Mouse (Mus musculus): ENCODE measurements at regions not wholly inside any gene's neighbourhood (a gene's known extent, or its start where the extent isn't known, plus 50 kb on each side); places are given as distances from the start of the nearest gene placed in this dataset.
A peak's percentile ranks its signal among the peaks of the same experiment; 100 is the strongest.

DNA sequence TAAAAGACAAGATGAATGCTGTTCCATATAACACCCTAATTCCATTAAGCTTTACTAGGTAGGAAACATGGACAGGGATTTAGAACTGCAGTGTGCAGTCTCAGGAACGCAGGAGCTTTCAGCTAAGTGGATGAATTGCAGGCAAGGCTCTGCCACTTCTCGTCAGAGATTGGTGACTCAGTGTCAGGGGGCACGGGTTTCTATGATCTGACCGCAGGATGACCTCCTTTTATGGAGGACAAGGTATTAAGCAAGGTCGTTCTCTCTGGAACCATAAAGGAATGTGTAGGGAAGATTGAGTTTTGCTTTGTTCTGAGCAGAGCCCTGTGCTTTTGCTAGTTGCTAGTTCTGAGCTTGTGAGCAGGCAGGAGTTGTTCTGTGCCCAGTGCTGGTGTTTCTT, 373.7 kb downstream of the Cmpk2 start:
- no peak for ATAC-seq
- no peaks in the 10 kb centered on the region for H3K4me1 ChIP-seq (replicated peaks; ENCODE audit: control insufficient read depth, insufficient read depth, low read length)
- no peaks in the 10 kb centered on the region for H3K27me3 ChIP-seq (replicated peaks; ENCODE audit: control insufficient read depth, insufficient read depth, low read length)
- no peak overlapping the region for H3K4me3 ChIP-seq (replicated peaks; ENCODE audit: low read length)
- H3K36me3 ChIP-seq (ENCODE audit: control insufficient read depth, insufficient read depth): no peaks in the 10 kb centered on the region
- no peak overlapping the region for H3K4me2 ChIP-seq (ENCODE audit: low read length)
- WGBS: 42% methylated on average over 5 of the region's 5 CpGs
- H3K27ac ChIP-seq (ENCODE audit: low read length): no peak overlapping the region
- H3K9me3 ChIP-seq (ENCODE audit: control insufficient read depth, low read length): no peaks in the 10 kb centered on the region
- H3K9ac ChIP-seq (replicated peaks; ENCODE audit: low read depth, low read length): no peak overlapping the region

DNA sequence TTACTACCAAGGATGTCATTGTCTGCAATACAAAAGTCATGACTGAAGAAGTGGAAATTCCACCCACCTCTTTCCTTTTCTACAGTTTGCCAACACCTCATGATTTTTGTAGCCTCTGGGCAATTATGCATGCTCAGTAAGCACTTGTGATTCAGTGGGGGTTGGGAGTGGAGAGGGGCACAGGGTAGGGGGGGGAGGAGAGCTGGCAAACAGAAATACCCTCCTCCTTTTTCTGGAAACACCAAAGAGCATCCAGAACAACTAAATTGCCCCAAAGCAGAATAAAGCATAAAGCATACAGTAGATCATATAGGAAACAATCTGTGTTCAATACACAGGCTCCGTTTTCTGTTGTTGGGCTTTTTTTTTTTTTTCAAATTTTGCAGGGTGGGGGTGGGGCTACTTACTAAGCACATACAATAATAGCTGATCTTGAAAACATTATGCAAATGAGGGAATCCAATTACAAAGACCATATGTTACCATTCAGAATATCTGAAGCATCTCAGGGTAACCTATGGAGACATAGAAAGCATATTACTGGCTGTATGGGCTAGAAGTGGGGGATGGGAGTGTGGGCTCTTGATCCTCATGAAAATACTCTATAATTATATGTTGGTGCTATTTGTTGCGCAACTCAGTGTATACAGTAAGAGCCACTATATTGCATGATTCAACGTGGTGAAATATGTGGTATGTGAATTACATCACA, 352.4 kb downstream of the Cmpk2 start:
- peaks cover 8% of the 10 kb centered on the region for H3K4me1 ChIP-seq (replicated peaks; ENCODE audit: control insufficient read depth, insufficient read depth, low read length)
- peak overlapping the region; percentile 50 for H3K27ac ChIP-seq (ENCODE audit: low read length)
- ATAC-seq: 0 out of 2 replicates have a peak, but pooled peaks have one; percentile 23
- H3K9me3 ChIP-seq (ENCODE audit: control insufficient read depth, low read length): no peaks in the 10 kb centered on the region
- no peaks in the 10 kb centered on the region for H3K36me3 ChIP-seq (ENCODE audit: control insufficient read depth, insufficient read depth)
- H3K4me2 ChIP-seq (ENCODE audit: low read length): no peak overlapping the region
- 31% methylated on average over 3 of the region's 3 CpGs for WGBS
- H3K9ac ChIP-seq (replicated peaks; ENCODE audit: low read depth, low read length): no peak overlapping the region
- no peaks in the 10 kb centered on the region for H3K27me3 ChIP-seq (replicated peaks; ENCODE audit: control insufficient read depth, insufficient read depth, low read length)
- no peak overlapping the region for H3K4me3 ChIP-seq (replicated peaks; ENCODE audit: low read length)

DNA sequence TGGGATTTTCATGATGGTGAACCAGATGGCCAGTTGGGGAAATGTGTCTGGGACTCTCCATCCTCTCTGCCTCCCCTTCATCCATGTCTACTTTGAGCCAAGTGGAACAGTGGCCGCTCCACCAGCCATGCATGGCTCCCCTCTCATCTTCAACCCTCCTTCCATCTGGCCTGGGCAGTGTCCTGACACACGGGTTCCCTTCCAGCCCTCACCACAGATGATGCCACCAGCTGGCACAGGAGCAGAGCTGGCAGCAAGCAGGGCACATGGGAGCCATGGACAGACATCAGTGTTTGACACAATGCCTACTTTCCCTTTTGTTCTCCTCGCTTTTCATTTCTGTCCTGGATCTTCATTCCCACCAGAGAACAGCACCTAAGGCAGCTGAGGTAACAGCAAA, 348.9 kb downstream of the Cmpk2 start:
- Histone ChIP-seq H3K4me1 (replicated peaks; ENCODE audit: control insufficient read depth, insufficient read depth, low read length) (peaks cover 8% of the 10 kb centered on the region), H3K9me3 (ENCODE audit: control insufficient read depth, low read length) (no peaks in the 10 kb centered on the region), H3K4me3 (replicated peaks; ENCODE audit: low read length) (no peak overlapping the region), H3K27ac (ENCODE audit: low read length) (no peak overlapping the region), H3K36me3 (ENCODE audit: control insufficient read depth, insufficient read depth) (no peaks in the 10 kb centered on the region), H3K27me3 (replicated peaks; ENCODE audit: control insufficient read depth, insufficient read depth, low read length) (no peaks in the 10 kb centered on the region), H3K9ac (replicated peaks; ENCODE audit: low read depth, low read length) (no peak overlapping the region), H3K4me2 (ENCODE audit: low read length) (no peak overlapping the region)
- ATAC-seq: no peak
- WGBS: 72% methylated on average over 3 of the region's 3 CpGs

DNA sequence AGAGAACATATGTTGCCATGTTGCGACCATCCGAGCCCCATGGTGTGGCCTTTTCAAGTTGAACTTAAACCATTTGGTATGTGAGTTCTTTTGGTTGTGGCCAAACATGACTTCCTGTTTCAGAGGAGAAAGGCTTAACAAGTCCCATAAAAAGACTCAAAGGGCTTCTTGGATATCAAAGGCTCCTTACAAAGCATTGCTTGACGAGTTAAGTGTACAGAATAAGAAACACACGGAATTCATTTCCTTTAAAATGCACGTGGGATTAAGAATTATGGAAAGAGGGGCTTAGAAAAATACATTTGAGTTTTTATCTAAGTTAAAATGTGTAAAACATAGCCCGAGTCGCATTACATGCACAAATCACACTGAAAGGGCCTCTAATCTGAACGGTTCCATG, 346.8 kb downstream of the Cmpk2 start:
- Histone ChIP-seq H3K4me1 (replicated peaks; ENCODE audit: control insufficient read depth, insufficient read depth, low read length) (no peaks in the 10 kb centered on the region; the same call in 1 of the 2 replicates), H3K4me3 (replicated peaks; ENCODE audit: low read length) (no peak overlapping the region), H3K9me3 (ENCODE audit: control insufficient read depth, low read length) (no peaks in the 10 kb centered on the region), H3K4me2 (ENCODE audit: low read length) (no peak overlapping the region), H3K27ac (ENCODE audit: low read length) (no peak overlapping the region), H3K9ac (replicated peaks; ENCODE audit: low read depth, low read length) (no peak overlapping the region), H3K27me3 (replicated peaks; ENCODE audit: control insufficient read depth, insufficient read depth, low read length) (no peaks in the 10 kb centered on the region), H3K36me3 (ENCODE audit: control insufficient read depth, insufficient read depth) (no peaks in the 10 kb centered on the region)
- WGBS: 71% methylated on average over 8 of the region's 8 CpGs
- no peak for ATAC-seq

DNA sequence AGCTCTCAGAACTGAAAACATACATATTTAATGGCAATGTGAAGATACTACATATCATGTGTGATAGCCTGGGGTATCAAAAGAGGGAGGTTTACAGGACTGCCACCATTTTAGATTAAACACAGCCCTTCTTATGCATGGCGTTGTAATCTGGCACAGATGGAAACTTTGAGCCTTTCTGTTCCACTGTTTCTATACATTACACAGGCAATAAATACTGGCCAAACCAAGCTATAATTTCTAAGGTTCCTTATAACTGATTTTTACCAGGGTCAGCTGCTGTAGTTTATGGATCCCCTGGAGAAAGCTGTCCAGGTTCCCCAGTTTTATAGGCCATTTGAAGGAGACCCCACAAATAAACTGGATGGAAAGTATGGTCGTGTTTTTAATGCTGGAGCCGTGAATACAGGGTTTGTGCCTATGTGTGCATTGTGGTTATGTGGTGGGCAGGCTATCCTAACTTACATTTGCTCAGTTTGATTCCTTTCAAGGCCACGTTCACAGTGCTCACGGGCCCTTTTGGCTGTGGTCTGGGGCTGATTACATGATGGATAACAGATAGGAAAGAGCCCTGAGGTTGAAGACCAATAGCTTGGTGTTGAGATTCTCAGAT, 341.7 kb downstream of the Cmpk2 start:
- Histone ChIP-seq H3K4me2 (ENCODE audit: low read length) (no peak overlapping the region), H3K36me3 (ENCODE audit: control insufficient read depth, insufficient read depth) (no peaks in the 10 kb centered on the region), H3K4me1 (replicated peaks; ENCODE audit: control insufficient read depth, insufficient read depth, low read length) (peaks cover 4% of the 10 kb centered on the region; the same call in 1 of the 2 replicates), H3K27ac (ENCODE audit: low read length) (no peak overlapping the region), H3K27me3 (replicated peaks; ENCODE audit: control insufficient read depth, insufficient read depth, low read length) (no peaks in the 10 kb centered on the region), H3K9ac (replicated peaks; ENCODE audit: low read depth, low read length) (no peak overlapping the region), H3K4me3 (replicated peaks; ENCODE audit: low read length) (no peak overlapping the region), H3K9me3 (ENCODE audit: control insufficient read depth, low read length) (no peaks in the 10 kb centered on the region)
- ATAC-seq: no peak
- whole genome bisulfite sequencing: 90% methylated on average over 5 of the region's 5 CpGs

DNA sequence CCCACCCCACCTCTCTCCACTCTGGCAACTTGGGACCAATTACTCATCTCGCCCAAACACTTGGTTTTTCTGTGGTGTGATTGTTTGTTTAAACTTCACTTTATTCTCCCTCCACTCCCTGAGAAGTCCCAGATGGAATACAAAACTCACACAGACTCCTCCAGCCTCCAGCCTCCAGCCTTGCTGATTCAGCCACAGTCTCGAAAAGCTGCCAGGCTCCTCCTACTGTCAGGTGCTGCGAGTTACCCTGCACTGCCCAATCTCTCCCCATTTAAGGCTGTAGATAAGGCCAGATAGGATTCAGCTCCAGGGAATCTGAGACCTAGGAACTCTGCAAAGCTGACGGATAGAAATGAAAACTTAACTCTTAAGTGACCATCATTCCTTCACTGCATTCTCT, 340.7 kb downstream of the Cmpk2 start:
- 5% methylated on average over 4 of the region's 4 CpGs for WGBS
- H3K9me3 ChIP-seq (ENCODE audit: control insufficient read depth, low read length): no peaks in the 10 kb centered on the region
- H3K4me3 ChIP-seq (replicated peaks; ENCODE audit: low read length): no peak overlapping the region
- no peak overlapping the region for H3K27ac ChIP-seq (ENCODE audit: low read length)
- no peak overlapping the region for H3K9ac ChIP-seq (replicated peaks; ENCODE audit: low read depth, low read length)
- no peaks in the 10 kb centered on the region for H3K27me3 ChIP-seq (replicated peaks; ENCODE audit: control insufficient read depth, insufficient read depth, low read length)
- no peak for ATAC-seq
- H3K4me2 ChIP-seq (ENCODE audit: low read length): no peak overlapping the region
- H3K4me1 ChIP-seq (replicated peaks; ENCODE audit: control insufficient read depth, insufficient read depth, low read length): peaks cover 4% of the 10 kb centered on the region; the same call in 1 of the 2 replicates
- no peaks in the 10 kb centered on the region for H3K36me3 ChIP-seq (ENCODE audit: control insufficient read depth, insufficient read depth)

DNA sequence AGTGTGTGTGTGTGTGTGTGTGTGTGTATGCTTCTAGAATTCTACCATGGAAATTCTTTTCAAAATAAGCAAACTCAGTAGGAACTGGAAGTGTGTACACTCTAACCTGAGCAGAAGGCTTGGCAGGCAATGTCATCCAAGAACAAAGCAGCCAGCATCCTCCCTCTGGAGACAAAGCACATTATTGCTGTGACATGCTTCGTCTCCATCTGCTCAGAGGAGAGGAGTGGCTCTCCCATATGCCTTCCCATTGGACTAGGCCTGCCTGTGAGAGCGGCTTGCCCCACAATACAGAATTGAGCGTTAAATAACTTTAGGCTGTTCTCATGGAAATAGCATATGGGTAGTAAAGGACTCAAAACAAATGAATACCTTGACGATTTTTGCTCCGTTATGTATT, 333.5 kb downstream of the Cmpk2 start:
- H3K4me1 ChIP-seq (replicated peaks; ENCODE audit: control insufficient read depth, insufficient read depth, low read length): peaks cover 6% of the 10 kb centered on the region
- no peak overlapping the region for H3K27ac ChIP-seq (ENCODE audit: low read length)
- H3K27me3 ChIP-seq (replicated peaks; ENCODE audit: control insufficient read depth, insufficient read depth, low read length): no peaks in the 10 kb centered on the region
- 38% methylated on average over 5 of the region's 5 CpGs for WGBS
- H3K4me3 ChIP-seq (replicated peaks; ENCODE audit: low read length): no peak overlapping the region
- H3K9me3 ChIP-seq (ENCODE audit: control insufficient read depth, low read length): no peaks in the 10 kb centered on the region
- H3K9ac ChIP-seq (replicated peaks; ENCODE audit: low read depth, low read length): no peak overlapping the region
- peak; percentile 94 for ATAC-seq
- H3K36me3 ChIP-seq (ENCODE audit: control insufficient read depth, insufficient read depth): no peaks in the 10 kb centered on the region
- no peak overlapping the region for H3K4me2 ChIP-seq (ENCODE audit: low read length)

DNA sequence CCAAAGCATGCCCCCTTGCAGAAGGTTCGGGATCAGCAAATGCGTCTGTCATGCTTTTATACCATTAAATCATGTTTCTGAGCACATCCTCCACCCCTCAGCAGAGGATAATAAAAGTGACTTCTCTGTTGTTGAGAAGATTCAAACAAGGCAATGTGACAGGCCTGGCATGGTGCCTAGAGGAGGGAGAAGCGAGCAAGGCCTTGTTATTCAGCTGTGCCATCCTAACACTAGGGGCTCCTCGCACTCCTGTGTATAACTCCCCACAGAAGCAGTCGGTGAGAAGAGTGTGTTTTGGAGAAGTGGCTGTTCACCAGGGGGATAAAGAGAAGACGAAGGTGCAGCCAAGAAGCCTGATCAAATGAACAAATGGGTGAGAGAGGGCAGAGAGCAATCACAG, 330.3 kb downstream of the Cmpk2 start:
- Histone ChIP-seq H3K36me3 (ENCODE audit: control insufficient read depth, insufficient read depth) (no peaks in the 10 kb centered on the region), H3K27ac (ENCODE audit: low read length) (0 out of 2 replicates have a peak overlapping the region, but pooled peaks have one; percentile 31), H3K9ac (replicated peaks; ENCODE audit: low read depth, low read length) (no peak overlapping the region), H3K27me3 (replicated peaks; ENCODE audit: control insufficient read depth, insufficient read depth, low read length) (no peaks in the 10 kb centered on the region), H3K4me3 (replicated peaks; ENCODE audit: low read length) (no peak overlapping the region), H3K4me1 (replicated peaks; ENCODE audit: control insufficient read depth, insufficient read depth, low read length) (peaks cover 9% of the 10 kb centered on the region), H3K9me3 (ENCODE audit: control insufficient read depth, low read length) (no peaks in the 10 kb centered on the region), H3K4me2 (ENCODE audit: low read length) (no peak overlapping the region)
- peak; percentile 55; the same call in 1 of the 2 replicates for ATAC-seq
- 34% methylated on average over 6 of the region's 6 CpGs for WGBS

DNA sequence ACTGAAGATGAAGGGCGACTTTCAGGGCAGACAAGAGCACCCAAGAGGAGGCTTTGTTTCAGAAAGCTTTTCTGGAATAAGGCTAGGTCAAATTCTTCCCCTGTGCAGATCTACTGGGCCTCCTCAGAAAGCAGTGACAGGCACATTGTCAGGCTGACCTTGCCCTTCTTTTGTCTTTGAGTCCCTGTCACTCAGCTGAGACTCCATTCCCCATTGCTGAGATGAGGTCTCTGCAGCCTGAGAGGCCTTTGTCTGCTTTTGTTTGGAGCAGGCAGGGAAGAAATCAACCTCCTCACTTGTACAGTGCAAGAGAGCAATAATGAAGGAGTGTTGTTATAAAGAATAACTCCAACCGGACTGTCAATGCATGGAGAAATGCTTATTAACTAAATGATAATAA, 327.4 kb downstream of the Cmpk2 start:
- no peak overlapping the region for H3K9ac ChIP-seq (replicated peaks; ENCODE audit: low read depth, low read length)
- no peak overlapping the region for H3K27ac ChIP-seq (ENCODE audit: low read length)
- no peaks in the 10 kb centered on the region for H3K36me3 ChIP-seq (ENCODE audit: control insufficient read depth, insufficient read depth)
- peaks cover 7% of the 10 kb centered on the region for H3K4me1 ChIP-seq (replicated peaks; ENCODE audit: control insufficient read depth, insufficient read depth, low read length)
- 43% methylated on average over 2 of the region's 2 CpGs for WGBS
- H3K4me2 ChIP-seq (ENCODE audit: low read length): no peak overlapping the region
- H3K9me3 ChIP-seq (ENCODE audit: control insufficient read depth, low read length): no peaks in the 10 kb centered on the region
- no peak overlapping the region for H3K4me3 ChIP-seq (replicated peaks; ENCODE audit: low read length)
- no peaks in the 10 kb centered on the region for H3K27me3 ChIP-seq (replicated peaks; ENCODE audit: control insufficient read depth, insufficient read depth, low read length)
- no peak for ATAC-seq

All from forebrain, embryonic 16.5 days (tissue).